Comparison of ENCODE assay signal across 8 mouse cellular contexts in the genomic region with DNA sequence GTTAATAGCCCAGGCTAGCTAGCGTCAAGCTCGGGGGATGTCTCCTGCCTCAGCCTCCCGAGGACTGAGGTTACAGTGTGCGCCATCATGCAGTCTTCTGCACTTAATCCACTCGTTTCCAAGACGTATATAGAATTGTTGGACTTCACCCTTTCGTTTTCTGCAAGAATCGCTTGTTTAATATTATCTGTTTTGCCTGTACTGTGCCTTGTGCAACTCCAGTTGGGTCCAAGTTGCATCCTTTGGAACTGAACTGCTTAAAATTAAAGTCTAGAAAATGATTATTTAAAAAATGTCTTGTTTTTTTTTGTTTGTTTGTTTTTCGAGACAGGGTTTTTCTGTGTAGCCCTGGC. TPM values are rescaled to one million over a fixed set of nuclear protein-coding genes. Genes with fewer than 3 reads are reported as not detected.
DNase-seq lines count a peak whose midpoint lies in the region; ATAC-seq and TF ChIP-seq lines count a peak whose summit lies in the region.

No protein-coding gene starts in this region.

- TF ChIP-seq CTCF in kidney, postnatal 0 days (IDR thresholded peaks at IDR 0.05; ENCODE audit: low read depth): no peak

- peak overlapping the region; percentile 51 for H3K4me2 ChIP-seq in kidney, postnatal 0 days (ENCODE audit: low read length)
- H3K4me2 ChIP-seq in embryonic facial prominence, embryonic 11.5 days (ENCODE audit: low read depth, low read length): peak overlapping the region; percentile 36
- peak overlapping the region; percentile 53 for H3K4me2 ChIP-seq in hindbrain, embryonic 16.5 days (ENCODE audit: low read length)
- H3K4me2 ChIP-seq in midbrain, embryonic 16.5 days (ENCODE audit: low read length): peak overlapping the region; percentile 72

- DNase-seq in kidney, postnatal 0 days (ENCODE audit: low spot score): peak; percentile 47
- no peak for DNase-seq in kidney, postnatal 25 days
- no peak for DNase-seq in embryonic facial prominence, embryonic 11.5 days (ENCODE audit: low spot score)
- DNase-seq in gastrocnemius, adult 8-10 months (ENCODE audit: low spot score in 2 of 2): no peak
- no peak for DNase-seq in frontal cortex, postnatal 25 days (ENCODE audit: low spot score in 2 of 2)
- DNase-seq in urinary bladder, adult 2 months (ENCODE audit: low spot score): no peak

- no peaks in the 10 kb centered on the region for H3K9me3 ChIP-seq in kidney, postnatal 0 days (replicated peaks; ENCODE audit: low read length)
- no peaks in the 10 kb centered on the region for H3K9me3 ChIP-seq in embryonic facial prominence, embryonic 11.5 days (replicated peaks; ENCODE audit: control insufficient read depth, low read length)
- H3K9me3 ChIP-seq in hindbrain, embryonic 16.5 days (ENCODE audit: control insufficient read depth, low read length): no peaks in the 10 kb centered on the region
- H3K9me3 ChIP-seq in midbrain, embryonic 16.5 days (replicated peaks; ENCODE audit: control insufficient read depth, low read length, poor library complexity, severe bottlenecking): no peaks in the 10 kb centered on the region

- no peak for ATAC-seq in kidney, postnatal 0 days (replicated peaks; ENCODE audit: low FRiP score, low read depth)
- no peak for ATAC-seq in embryonic facial prominence, embryonic 11.5 days (replicated peaks; ENCODE audit: insufficient number of reproducible peaks, low FRiP score, low TSS enrichment, low read depth)
- ATAC-seq in hindbrain, embryonic 16.5 days: no peak
- ATAC-seq in midbrain, embryonic 16.5 days: no peak

- H3K27ac ChIP-seq in kidney, postnatal 0 days: peak overlapping the region; percentile 100
- peak overlapping the region; percentile 95 for H3K27ac ChIP-seq in embryonic facial prominence, embryonic 11.5 days (replicated peaks; ENCODE audit: low read depth, low read length)
- H3K27ac ChIP-seq in hindbrain, embryonic 16.5 days (ENCODE audit: low read depth, low read length): peak overlapping the region; percentile 98
- peak overlapping the region; percentile 96 for H3K27ac ChIP-seq in midbrain, embryonic 16.5 days (ENCODE audit: low read length)

- no peaks in the 10 kb centered on the region for H3K27me3 ChIP-seq in kidney, postnatal 0 days (ENCODE audit: insufficient read depth, low read length)
- H3K27me3 ChIP-seq in embryonic facial prominence, embryonic 11.5 days (ENCODE audit: control insufficient read depth, insufficient read depth, low read length): no peaks in the 10 kb centered on the region
- no peaks in the 10 kb centered on the region for H3K27me3 ChIP-seq in hindbrain, embryonic 16.5 days (replicated peaks; ENCODE audit: control insufficient read depth, insufficient read depth, low read length)
- H3K27me3 ChIP-seq in midbrain, embryonic 16.5 days (ENCODE audit: control insufficient read depth, insufficient read depth, low read depth, low read length): no peaks in the 10 kb centered on the region

- WGBS in kidney, postnatal 0 days: 13% methylated on average over 9 of the region's 9 CpGs
- 11% methylated on average over 9 of the region's 9 CpGs for WGBS in embryonic facial prominence, embryonic 11.5 days
- WGBS in hindbrain, embryonic 16.5 days: 10% methylated on average over 9 of the region's 9 CpGs
- 13% methylated on average over 9 of the region's 9 CpGs for WGBS in midbrain, embryonic 16.5 days

- H3K36me3 ChIP-seq in kidney, postnatal 0 days (ENCODE audit: insufficient read depth, low read length): no peaks in the 10 kb centered on the region
- H3K36me3 ChIP-seq in embryonic facial prominence, embryonic 11.5 days (replicated peaks; ENCODE audit: control insufficient read depth, insufficient read depth, low read depth, low read length): no peaks in the 10 kb centered on the region
- no peaks in the 10 kb centered on the region for H3K36me3 ChIP-seq in hindbrain, embryonic 16.5 days (ENCODE audit: control insufficient read depth, insufficient read depth, low read length)
- no peaks in the 10 kb centered on the region for H3K36me3 ChIP-seq in midbrain, embryonic 16.5 days (ENCODE audit: control insufficient read depth, insufficient read depth, low read length)

- H3K4me3 ChIP-seq in kidney, postnatal 0 days (replicated peaks; ENCODE audit: low read depth, low read length): peak overlapping the region; percentile 96
- peak overlapping the region; percentile 96 for H3K4me3 ChIP-seq in embryonic facial prominence, embryonic 11.5 days (ENCODE audit: low read depth, low read length)
- H3K4me3 ChIP-seq in hindbrain, embryonic 16.5 days (ENCODE audit: low read length): peak overlapping the region; percentile 88
- peak overlapping the region; percentile 96 for H3K4me3 ChIP-seq in midbrain, embryonic 16.5 days (ENCODE audit: low read depth, low read length)

- no peaks in the 10 kb centered on the region for H3K4me1 ChIP-seq in kidney, postnatal 0 days (replicated peaks; ENCODE audit: insufficient read depth, low read length)
- H3K4me1 ChIP-seq in embryonic facial prominence, embryonic 11.5 days (ENCODE audit: control insufficient read depth, insufficient read depth, low read length): no peaks in the 10 kb centered on the region
- H3K4me1 ChIP-seq in hindbrain, embryonic 16.5 days (ENCODE audit: control insufficient read depth, insufficient read depth, low read depth, low read length): peaks cover 17% of the 10 kb centered on the region
- H3K4me1 ChIP-seq in midbrain, embryonic 16.5 days (ENCODE audit: control insufficient read depth, insufficient read depth, low read length): peaks cover 21% of the 10 kb centered on the region

- peak overlapping the region; percentile 100 for H3K9ac ChIP-seq in kidney, postnatal 0 days (ENCODE audit: low read depth, low read length)
- H3K9ac ChIP-seq in embryonic facial prominence, embryonic 11.5 days (replicated peaks; ENCODE audit: low read length): peak overlapping the region; percentile 98
- peak overlapping the region; percentile 98 for H3K9ac ChIP-seq in hindbrain, embryonic 16.5 days (ENCODE audit: low read depth, low read length)
- H3K9ac ChIP-seq in midbrain, embryonic 16.5 days (ENCODE audit: low read depth, low read length): peak overlapping the region; percentile 89

RNA-seq across cellular contexts. Expression of gene Ino80, which starts 0.9 kb away (rescaled TPM):
- 3.5 TPM in 2 replicates for polyA plus RNA-seq in kidney, postnatal 0 days (2015; fragmentation: Nextera tagmentation; extraction: Ambion mirVana)
- 3.6 and 4.3 TPM in 2 replicates for polyA plus RNA-seq in embryonic facial prominence, embryonic 11.5 days (2014; fragmentation: Nextera tagmentation; extraction: Ambion mirVana)
- 2.8 and 3.4 TPM in 2 replicates for polyA plus RNA-seq in hindbrain, embryonic 16.5 days (2015; fragmentation: Nextera tagmentation; extraction: Ambion mirVana)
- 2.7 and 3.8 TPM in 2 replicates for polyA plus RNA-seq in midbrain, embryonic 16.5 days (2015; fragmentation: Nextera tagmentation; extraction: Ambion mirVana)
- total RNA-seq in gastrocnemius, adult 8-10 months (2022): 10 to 100 TPM; 11.8 to 15.7 (median 12.6) TPM
- 11.1 and 13.1 TPM in 2 replicates for polyA plus RNA-seq in urinary bladder, adult 2 months (2012; rRNA removed)
